Mouse (Mus musculus): Measurements from ENCODE around the gene Hist1h2ad. TPM values are rescaled to one million over a fixed set of nuclear protein-coding genes. Genes with fewer than 3 reads are reported as not detected.
"Not testable (repeated sequence)": the region's sequence is repeated elsewhere in the genome, so short reads cannot be mapped to it uniquely, and the experiment has no call there.

Hist1h2ad gene
- polyA plus RNA-seq, 1 experiment = 76.8 TPM

- not testable (repeated sequence) for H3K4me1 ChIP-seq (replicated peaks; ENCODE audit: control insufficient read depth, insufficient read depth, low read length); H3K27me3 ChIP-seq (ENCODE audit: control insufficient read depth, insufficient read depth, low read length); H3K36me3 ChIP-seq (ENCODE audit: control insufficient read depth, insufficient read depth, low read length)
- Histone ChIP-seq H3K4me3 (ENCODE audit: control insufficient read depth, insufficient read depth, low read length) (peak within 1 kb of the TSS; percentile 51), H3K27ac (ENCODE audit: control insufficient read depth, insufficient read depth, low read length) (peak within 1 kb of the TSS; percentile 80)
- DNase-seq = peak; percentile 92
- peak; percentile 69; the same call in 1 of the 2 replicates for TF ChIP-seq POLR2A (IDR thresholded peaks at IDR 0.05; ENCODE audit: control insufficient read depth, extremely low read depth, insufficient read depth, low read length, poor library complexity)
- WGBS = under 1% methylated on average over 49 of the region's 62 CpGs
Measured at GRCm38 (mm10) chr13:23535137-23536075, 38.8 kb upstream of the Hist1h2ad start, which contains the start of gene Hist1h3g. Gene Hist1h3g (plus strand): TSS chr13:23535422.

GRCm38 (mm10) chr13:23536076-23536822 is 37.9 kb upstream of the Hist1h2ad start:
- Histone ChIP-seq H3K27ac (ENCODE audit: control insufficient read depth, insufficient read depth, low read length) (no peak overlapping the region), H3K27me3 (ENCODE audit: control insufficient read depth, insufficient read depth, low read length) (no peaks in the 10 kb centered on the region), H3K4me3 (ENCODE audit: control insufficient read depth, insufficient read depth, low read length) (no peak overlapping the region), H3K36me3 (ENCODE audit: control insufficient read depth, insufficient read depth, low read length) (no peaks in the 10 kb centered on the region), H3K4me1 (replicated peaks; ENCODE audit: control insufficient read depth, insufficient read depth, low read length) (peaks cover 6% of the 10 kb centered on the region)
- no peak for DNase-seq
- no peak for TF ChIP-seq CTCF (IDR thresholded peaks at IDR 0.05; ENCODE audit: borderline replicate concordance, control insufficient read depth, extremely low read depth, insufficient read depth, low read length, poor library complexity)
- TF ChIP-seq POLR2A (IDR thresholded peaks at IDR 0.05; ENCODE audit: control insufficient read depth, extremely low read depth, insufficient read depth, low read length, poor library complexity) = no peak
- 38% methylated on average over 7 of the region's 7 CpGs for WGBS

DNA sequence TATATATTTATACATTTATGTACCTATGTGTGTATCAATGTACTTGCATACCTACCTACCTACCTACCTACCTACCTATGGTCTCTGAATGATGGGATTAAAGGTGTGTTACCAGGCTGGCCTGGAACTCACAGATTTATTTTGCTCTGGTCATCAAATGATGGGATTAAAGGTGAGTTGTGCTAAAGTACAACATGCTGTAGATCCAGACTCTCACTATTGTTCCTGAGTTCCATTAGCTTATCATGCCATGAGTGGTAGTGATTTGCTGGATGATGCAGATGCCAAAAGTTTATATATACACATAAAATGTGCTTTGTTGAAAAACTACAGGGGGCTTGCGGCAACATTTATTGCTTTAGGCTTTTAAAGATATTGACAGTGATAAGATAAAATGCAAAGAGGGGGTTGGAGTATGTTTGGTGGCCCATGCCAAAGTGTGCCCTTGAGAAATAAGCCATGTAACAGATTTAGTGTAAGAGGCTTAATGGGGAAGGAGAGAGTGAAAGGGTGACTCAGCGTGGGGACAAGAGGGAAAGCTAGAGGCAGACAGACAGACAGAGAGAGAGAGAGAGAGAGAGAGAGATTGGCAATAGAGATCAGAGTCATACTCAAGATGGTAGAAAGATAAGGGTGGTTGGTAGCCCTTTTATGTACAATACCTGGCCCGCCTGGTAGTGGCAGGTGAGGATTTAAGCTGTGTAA is 37.0 kb upstream of the Hist1h2ad start:
- Histone ChIP-seq H3K27ac (ENCODE audit: control insufficient read depth, insufficient read depth, low read length) (no peak overlapping the region), H3K36me3 (ENCODE audit: control insufficient read depth, insufficient read depth, low read length) (no peaks in the 10 kb centered on the region), H3K27me3 (ENCODE audit: control insufficient read depth, insufficient read depth, low read length) (no peaks in the 10 kb centered on the region), H3K4me3 (ENCODE audit: control insufficient read depth, insufficient read depth, low read length) (no peak overlapping the region), H3K4me1 (replicated peaks; ENCODE audit: control insufficient read depth, insufficient read depth, low read length) (peaks cover 6% of the 10 kb centered on the region)
- no peak for TF ChIP-seq CTCF (IDR thresholded peaks at IDR 0.05; ENCODE audit: borderline replicate concordance, control insufficient read depth, extremely low read depth, insufficient read depth, low read length, poor library complexity)
- TF ChIP-seq POLR2A (IDR thresholded peaks at IDR 0.05; ENCODE audit: control insufficient read depth, extremely low read depth, insufficient read depth, low read length, poor library complexity) = no peak
- 56% methylated on average over 3 of the region's 3 CpGs for WGBS
- DNase-seq = no peak

DNA sequence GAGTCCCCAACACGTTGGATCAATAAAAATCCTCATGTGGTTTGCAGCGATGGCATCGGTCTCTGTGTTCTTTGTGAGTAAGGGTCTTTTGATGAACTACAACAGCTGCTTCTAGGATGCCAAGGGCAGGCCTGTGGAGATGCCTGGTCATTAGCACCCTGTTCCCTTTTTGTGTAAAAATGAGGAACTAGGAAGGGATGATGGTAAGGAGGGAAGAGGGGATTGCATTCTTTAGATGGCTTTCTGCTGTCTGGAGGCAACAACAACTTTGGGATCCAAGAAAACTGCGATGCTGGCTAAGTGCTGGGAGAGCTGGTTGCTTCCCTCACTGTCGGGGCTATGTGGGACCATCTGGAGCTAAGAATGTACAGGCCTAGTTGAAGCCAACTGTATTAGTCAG is 35.9 kb upstream of the Hist1h2ad start:
- H3K4me1 ChIP-seq (replicated peaks; ENCODE audit: control insufficient read depth, insufficient read depth, low read length) = peaks cover 4% of the 10 kb centered on the region

DNA sequence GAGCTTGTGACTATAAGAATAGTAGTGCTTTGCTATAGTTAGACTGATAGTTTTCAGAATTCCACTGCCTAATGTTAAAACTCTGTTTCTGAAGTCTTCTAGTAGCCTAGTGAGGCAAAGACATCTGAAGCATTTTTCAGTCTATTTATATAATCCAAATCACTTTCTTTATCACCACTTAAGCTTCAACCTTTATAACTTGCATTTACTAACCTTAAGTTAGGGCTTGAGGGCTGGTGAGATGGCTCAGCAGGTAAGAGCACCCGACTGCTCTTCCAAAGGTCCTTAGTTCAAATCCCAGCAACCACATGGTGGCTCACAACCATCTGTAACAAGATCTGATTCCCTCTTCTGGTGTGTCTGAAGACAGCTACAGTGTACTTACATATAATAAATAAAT is 34.4 kb upstream of the Hist1h2ad start:
- not testable (repeated sequence) for H3K27me3 ChIP-seq (ENCODE audit: control insufficient read depth, insufficient read depth, low read length); H3K36me3 ChIP-seq (ENCODE audit: control insufficient read depth, insufficient read depth, low read length); H3K27ac ChIP-seq (ENCODE audit: control insufficient read depth, insufficient read depth, low read length); H3K4me1 ChIP-seq (replicated peaks; ENCODE audit: control insufficient read depth, insufficient read depth, low read length); DNase-seq; H3K4me3 ChIP-seq (ENCODE audit: control insufficient read depth, insufficient read depth, low read length)
- whole genome bisulfite sequencing = 85% methylated on average over 1 of the region's 1 CpGs

More for the DNA sequence above, 35.9 kb upstream of the Hist1h2ad start:
- no peak for DNase-seq
- no peaks in the 10 kb centered on the region for H3K36me3 ChIP-seq (ENCODE audit: control insufficient read depth, insufficient read depth, low read length)
- WGBS = 93% methylated on average over 5 of the region's 5 CpGs
- no peak overlapping the region for H3K27ac ChIP-seq (ENCODE audit: control insufficient read depth, insufficient read depth, low read length)
- no peak overlapping the region for H3K4me3 ChIP-seq (ENCODE audit: control insufficient read depth, insufficient read depth, low read length)
- no peaks in the 10 kb centered on the region for H3K27me3 ChIP-seq (ENCODE audit: control insufficient read depth, insufficient read depth, low read length)
- no peak for TF ChIP-seq CTCF (IDR thresholded peaks at IDR 0.05; ENCODE audit: borderline replicate concordance, control insufficient read depth, extremely low read depth, insufficient read depth, low read length, poor library complexity)
- TF ChIP-seq POLR2A (IDR thresholded peaks at IDR 0.05; ENCODE audit: control insufficient read depth, extremely low read depth, insufficient read depth, low read length, poor library complexity) = no peak

DNA sequence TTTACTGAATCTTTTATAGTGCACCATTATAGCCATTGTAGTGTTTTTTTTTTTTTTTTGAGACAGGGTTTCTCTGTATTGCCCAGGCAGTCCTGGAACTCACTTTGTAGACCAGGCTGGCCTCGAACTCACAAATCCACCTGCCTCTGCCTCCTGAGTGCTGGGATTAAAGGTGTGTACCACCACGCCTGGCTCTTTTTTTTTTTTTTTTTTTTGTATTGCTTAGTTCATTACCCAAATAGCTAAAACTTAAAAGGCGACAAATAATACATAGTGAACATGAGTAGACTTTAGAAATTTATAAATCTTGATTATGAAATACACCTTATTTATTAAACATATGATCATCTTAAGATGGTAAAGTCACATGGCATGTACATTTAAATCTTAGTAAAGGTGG is 32.7 kb upstream of the Hist1h2ad start:
- WGBS = 94% methylated on average over 3 of the region's 3 CpGs
- H3K27me3 ChIP-seq (ENCODE audit: control insufficient read depth, insufficient read depth, low read length) = no peaks in the 10 kb centered on the region
- peaks cover 2% of the 10 kb centered on the region; the same call in 1 of the 2 replicates for H3K4me1 ChIP-seq (replicated peaks; ENCODE audit: control insufficient read depth, insufficient read depth, low read length)
- no peak for DNase-seq
- TF ChIP-seq CTCF (IDR thresholded peaks at IDR 0.05; ENCODE audit: borderline replicate concordance, control insufficient read depth, extremely low read depth, insufficient read depth, low read length, poor library complexity) (no peak), POLR2A (IDR thresholded peaks at IDR 0.05; ENCODE audit: control insufficient read depth, extremely low read depth, insufficient read depth, low read length, poor library complexity) (no peak)
- no peak overlapping the region for H3K27ac ChIP-seq (ENCODE audit: control insufficient read depth, insufficient read depth, low read length)
- H3K4me3 ChIP-seq (ENCODE audit: control insufficient read depth, insufficient read depth, low read length) = no peak overlapping the region
- H3K36me3 ChIP-seq (ENCODE audit: control insufficient read depth, insufficient read depth, low read length) = no peaks in the 10 kb centered on the region

- WGBS = 27% methylated on average over 3 of the region's 3 CpGs
- Histone ChIP-seq H3K4me3 (ENCODE audit: control insufficient read depth, insufficient read depth, low read length) (peak overlapping the region; percentile 57), H3K27ac (ENCODE audit: control insufficient read depth, insufficient read depth, low read length) (peak overlapping the region; percentile 85)
- not testable (repeated sequence) for H3K4me1 ChIP-seq (replicated peaks; ENCODE audit: control insufficient read depth, insufficient read depth, low read length); DNase-seq; H3K36me3 ChIP-seq (ENCODE audit: control insufficient read depth, insufficient read depth, low read length); H3K27me3 ChIP-seq (ENCODE audit: control insufficient read depth, insufficient read depth, low read length)
Measured at GRCm38 (mm10) chr13:23542225-23542980, 31.8 kb upstream of the Hist1h2ad start.
